Mouse (Mus musculus) liver, adult 2 months (tissue): ENCODE measurements around the gene Defa25. TPM values are rescaled to one million over a fixed set of nuclear protein-coding genes. Genes with fewer than 3 reads are reported as not detected.
"Not testable (repeated sequence)": the region's sequence is repeated elsewhere in the genome, so short reads cannot be mapped to it uniquely, and the experiment has no call there.

Experiments used
- DNase-seq: peaks from one replicate; pipeline ENCODE4 v3.0.0-alpha.2; 2011; ENCODE audit warnings: low read depth, low spot score; ENCODE audit errors: extremely low read depth
- H3K27ac ChIP-seq: fragments of 200-500 bp; replicated peaks from 2 replicates; pipeline ENCODE4 v1.5.1; 2012; ENCODE audit warnings: low read depth, mild to moderate bottlenecking, control low read depth, inconsistent platforms, low read length; ENCODE audit not compliant: insufficient read depth
- H3K27me3 ChIP-seq: fragments of 200-500 bp; 2 replicates; pipeline ENCODE4 v1.6.1; 2012; ENCODE audit warnings: mild to moderate bottlenecking, moderate library complexity, low read length, inconsistent platforms; ENCODE audit not compliant: control insufficient read depth, insufficient read depth
- H3K36me3 ChIP-seq: fragments of 200-500 bp; 2 replicates; pipeline ENCODE4 v1.6.1; 2012; ENCODE audit warnings: low read length, inconsistent platforms; ENCODE audit not compliant: control insufficient read depth, insufficient read depth
- H3K4me1 ChIP-seq: fragments of 200-500 bp; 2 replicates; pipeline ENCODE4 v1.6.1; 2011; ENCODE audit warnings: low read length; ENCODE audit not compliant: control insufficient read depth, insufficient read depth
- H3K4me3 ChIP-seq: fragments of 200-500 bp; 2 replicates; pipeline ENCODE4 v1.5.1; 2011; ENCODE audit warnings: low read depth, mild to moderate bottlenecking, control low read depth, low read length, moderate library complexity; ENCODE audit not compliant: insufficient read depth
- H3K79me2 ChIP-seq: fragments of 200-500 bp; 2 replicates; pipeline ENCODE4 v1.6.1; 2012; ENCODE audit warnings: inconsistent platforms, mild to moderate bottlenecking, low read length, moderate library complexity; ENCODE audit not compliant: control insufficient read depth, insufficient read depth
- H3K9ac ChIP-seq: fragments of 200-500 bp; 2 replicates; pipeline ENCODE4 v1.6.1; 2012; ENCODE audit warnings: low read depth, mild to moderate bottlenecking, control low read depth, inconsistent platforms, low read length
- CTCF ChIP-seq: fragments of 200-500 bp; IDR thresholded peaks from 2 replicates; pipeline ENCODE4 v1.5.1; 2011; ENCODE audit warnings: low read depth, low read length, control low read depth
- POLR2A ChIP-seq: fragments of 200-500 bp; IDR thresholded peaks from 2 replicates; pipeline ENCODE4 v1.6.1; 2011; ENCODE audit warnings: low read length, control low read depth; ENCODE audit not compliant: insufficient read depth; ENCODE audit errors: extremely low read depth
- WGBS: fragments of 180-500 bp; shearing (Covaris S2); methylation state at CpG from one replicate; pipeline ENCODE4 v1.1.7; 2018; 5-methylcytosine and 5-hydroxymethylcytosine counted together
- polyA plus RNA-seq: library from polyadenylated mRNA; depleted of rRNA; stranded (reverse); fragments of >200 nt; gene quantifications from 2 replicates; pipeline ENCODE4 v1.2.3, GENCODE M21; 2012; rRNA removed
- total RNA-seq: library from RNA; depleted of rRNA; stranded (reverse); fragments of >200 nt; gene quantifications from 2 replicates; pipeline ENCODE4 v1.2.3, GENCODE M21; 2014; rRNA removed

The Defa25 gene
- total RNA-seq (not detected in 2 replicates), polyA plus RNA-seq (not detected in 2 replicates)

GRCm38 (mm10) chr8:21084142-21084541 lies at the start of gene Defa25:
Gene Defa25, plus strand, starts transcription at chr8:21084442.
- not testable (repeated sequence) for H3K27ac ChIP-seq, H3K9ac ChIP-seq, H3K79me2 ChIP-seq, H3K36me3 ChIP-seq, DNase-seq, H3K4me3 ChIP-seq, H3K4me1 ChIP-seq, H3K27me3 ChIP-seq

- H3K36me3 ChIP-seq, H3K79me2 ChIP-seq, H3K27ac ChIP-seq, H3K4me3 ChIP-seq, H3K4me1 ChIP-seq, H3K27me3 ChIP-seq, H3K9ac ChIP-seq, DNase-seq: not testable (repeated sequence)
- WGBS: no CpG with 5 or more reads among the region's 1 CpGs
Measured at GRCm38 (mm10) chr8:21054747-21055146, 29.5 kb upstream of the Defa25 start, which contains the start of gene Defa23. Gene Defa23, plus strand, starts transcription at chr8:21055047.

GRCm38 (mm10) chr8:21064738-21065137 lies 19.5 kb upstream of the Defa25 start, which contains the start of gene Defa35:
Gene Defa35, plus strand, starts transcription at chr8:21065038.
- H3K4me3 ChIP-seq, DNase-seq, H3K9ac ChIP-seq, H3K27me3 ChIP-seq, H3K27ac ChIP-seq, H3K4me1 ChIP-seq, H3K36me3 ChIP-seq, H3K79me2 ChIP-seq: not testable (repeated sequence)
- 44% methylated on average over 1 of the region's 1 CpGs for WGBS

- 31% methylated on average over 4 of the region's 4 CpGs for WGBS
- H3K4me1 ChIP-seq: no peaks in the 10 kb centered on the region
- H3K4me3 ChIP-seq: no peak overlapping the region
- no peak overlapping the region for H3K9ac ChIP-seq
- H3K79me2 ChIP-seq: no peaks in the 10 kb centered on the region
- TF ChIP-seq POLR2A (no peak), CTCF (no peak; the same call in 1 of the 2 replicates)
- no peaks in the 10 kb centered on the region for H3K27me3 ChIP-seq
- DNase-seq: peak; percentile 27
- no peaks in the 10 kb centered on the region for H3K36me3 ChIP-seq
- H3K27ac ChIP-seq: no peak overlapping the region
Measured at GRCm38 (mm10) chr8:21093106-21093505, 8.9 kb downstream of the Defa25 start.

GRCm38 (mm10) chr8:21095950-21096349 lies 11.7 kb downstream of the Defa25 start, which contains the start of gene Gm14851:
Gene Gm14851, minus strand, starts transcription at chr8:21096050.
- not testable (repeated sequence) for H3K36me3 ChIP-seq, H3K79me2 ChIP-seq, H3K27me3 ChIP-seq, H3K4me3 ChIP-seq, DNase-seq, H3K4me1 ChIP-seq, H3K9ac ChIP-seq, H3K27ac ChIP-seq
- 38% methylated on average over 1 of the region's 2 CpGs for WGBS

- not testable (repeated sequence) for H3K27ac ChIP-seq, H3K27me3 ChIP-seq, H3K4me1 ChIP-seq, H3K79me2 ChIP-seq, DNase-seq, H3K9ac ChIP-seq, H3K36me3 ChIP-seq, H3K4me3 ChIP-seq
- WGBS: 48% methylated on average over 3 of the region's 3 CpGs
Measured at GRCm38 (mm10) chr8:21134342-21134741, 50.1 kb downstream of the Defa25 start, which contains the start of gene Defa30. Gene Defa30, plus strand, starts transcription at chr8:21134642.

Other genes with a start within 250 kb of the Defa25 start
- gene Defb33, start 191.8 kb upstream of the Defa25 start, total RNA-seq: not detected in 2 replicates
- gene Defb33, start 191.8 kb upstream of the Defa25 start, polyA plus RNA-seq: not detected in 2 replicates
- gene Gm15056, start 181.8 kb upstream of the Defa25 start, total RNA-seq: not detected in 2 replicates
- gene Gm15056, start 181.8 kb upstream of the Defa25 start, polyA plus RNA-seq: not detected in 2 replicates
- gene Gm6040, start 162.4 kb upstream of the Defa25 start, total RNA-seq: not detected in 2 replicates
- not detected in 2 replicates for gene Gm6040, start 162.4 kb upstream of the Defa25 start, polyA plus RNA-seq
- not detected in 2 replicates for gene AY761185, start 139.7 kb upstream of the Defa25 start, total RNA-seq
- not detected in 2 replicates for gene AY761185, start 139.7 kb upstream of the Defa25 start, polyA plus RNA-seq
- not detected in 2 replicates for gene Defa21, start 58.9 kb upstream of the Defa25 start, total RNA-seq
- not detected in 2 replicates for gene Defa21, start 58.9 kb upstream of the Defa25 start, polyA plus RNA-seq
- gene Defa23, start 29.4 kb upstream of the Defa25 start, total RNA-seq: not detected in 2 replicates
- gene Defa23, start 29.4 kb upstream of the Defa25 start, polyA plus RNA-seq: not detected in 2 replicates
- not detected in 2 replicates for gene Defa35, start 19.4 kb upstream of the Defa25 start, total RNA-seq
- not detected in 2 replicates for gene Defa35, start 19.4 kb upstream of the Defa25 start, polyA plus RNA-seq
- not detected in 2 replicates for gene Gm14851, start 11.6 kb downstream of the Defa25 start, total RNA-seq
- not detected in 2 replicates for gene Gm14851, start 11.6 kb downstream of the Defa25 start, polyA plus RNA-seq
- gene Defa30, start 50.2 kb downstream of the Defa25 start, total RNA-seq: not detected in 2 replicates
- gene Defa30, start 50.2 kb downstream of the Defa25 start, polyA plus RNA-seq: not detected in 2 replicates
- gene Defa22, start 77.8 kb downstream of the Defa25 start, total RNA-seq: not detected in 2 replicates
- gene Defa22, start 77.8 kb downstream of the Defa25 start, polyA plus RNA-seq: not detected in 2 replicates
- not detected in 2 replicates for gene Defa31, start 107.2 kb downstream of the Defa25 start, total RNA-seq
- gene Defa31, start 107.2 kb downstream of the Defa25 start, polyA plus RNA-seq: not detected in 2 replicates
- not detected in 2 replicates for gene Gm15293, start 117.1 kb downstream of the Defa25 start, total RNA-seq
- not detected in 2 replicates for gene Gm15293, start 117.1 kb downstream of the Defa25 start, polyA plus RNA-seq
- not detected in 2 replicates for gene Gm15292, start 165.3 kb downstream of the Defa25 start, total RNA-seq
- not detected in 2 replicates for gene Gm15292, start 165.3 kb downstream of the Defa25 start, polyA plus RNA-seq
- gene Defa27, start 231.1 kb downstream of the Defa25 start, total RNA-seq: not detected in 2 replicates
- gene Defa27, start 231.1 kb downstream of the Defa25 start, polyA plus RNA-seq: not detected in 2 replicates
- gene Defa29, start 242.6 kb downstream of the Defa25 start, total RNA-seq: not detected in 2 replicates
- not detected in 2 replicates for gene Defa29, start 242.6 kb downstream of the Defa25 start, polyA plus RNA-seq